Mouse (Mus musculus) E14TG2a.4 (cell line): ENCODE data around the gene Gadd45a.

Experiments used
- H3K27me3 ChIP-seq: 2 replicates; pipeline ENCODE4 v1.6.1; 2014; ENCODE audit warnings: low read length, control low read depth; ENCODE audit not compliant: insufficient read depth
- H3K36me3 ChIP-seq: 2 replicates; pipeline ENCODE4 v1.6.1; 2014; ENCODE audit warnings: low read length, control low read depth; ENCODE audit not compliant: insufficient read depth
- H3K4me1 ChIP-seq: replicated peaks from 2 replicates; pipeline ENCODE4 v1.6.1; 2014; ENCODE audit warnings: low read depth, low read length, control low read depth
- H3K4me3 ChIP-seq: replicated peaks from 2 replicates; pipeline ENCODE4 v1.5.1; 2014; ENCODE audit warnings: mild to moderate bottlenecking, low read length
- H3K9me3 ChIP-seq: 2 replicates; pipeline ENCODE4 v1.6.1; 2014; ENCODE audit warnings: low read length, control low read depth
- CTCF ChIP-seq: conservative IDR thresholded peaks from 2 replicates; pipeline ENCODE4 v1.5.1; 2014; ENCODE audit warnings: low read length
- NANOG ChIP-seq: IDR thresholded peaks from 2 replicates; pipeline ENCODE4 v1.6.1; 2014; ENCODE audit warnings: borderline replicate concordance, low read length, mixed read lengths
- POU5F1 ChIP-seq: IDR thresholded peaks from 2 replicates; pipeline ENCODE4 v1.6.1; 2014; ENCODE audit warnings: low read length, borderline replicate concordance

Gadd45a gene

DNA sequence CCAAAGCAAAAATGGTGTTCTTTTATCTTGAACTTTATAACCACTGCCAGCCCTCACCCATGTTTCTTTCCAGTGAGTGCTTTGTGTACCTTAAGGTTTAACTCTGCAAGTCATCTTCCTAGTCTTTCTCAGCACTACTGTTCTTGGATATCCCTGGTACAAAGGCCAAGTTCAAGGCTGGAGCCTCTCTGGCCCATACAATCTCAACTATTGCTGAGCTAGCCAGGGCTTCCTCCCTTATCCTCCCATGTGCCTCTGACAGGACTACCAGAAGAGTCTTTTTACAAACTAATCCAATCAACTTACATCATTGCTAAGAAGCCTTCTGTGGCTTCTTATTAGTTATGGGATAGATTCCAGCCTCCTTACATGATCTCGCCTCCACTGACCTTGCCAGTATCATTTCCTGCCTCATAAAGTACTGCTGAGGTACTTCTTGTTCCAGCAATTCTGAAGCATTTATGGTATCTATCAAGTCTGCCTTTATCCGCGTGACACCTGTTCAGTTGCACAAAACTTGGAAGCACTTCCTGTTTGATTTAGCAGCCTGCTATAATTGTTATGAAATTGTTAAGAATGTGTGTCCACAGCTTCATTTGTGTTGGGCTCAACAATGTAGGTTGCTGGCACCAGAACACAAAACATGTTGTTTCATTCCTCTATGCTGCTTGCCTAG, 19.8 kb upstream of the Gadd45a start:
- Histone ChIP-seq H3K36me3 (no peaks in the 10 kb centered on the region), H3K9me3 (no peaks in the 10 kb centered on the region), H3K4me3 (no peak overlapping the region), H3K4me1 (peaks cover 7% of the 10 kb centered on the region), H3K27me3 (no peaks in the 10 kb centered on the region)
- TF ChIP-seq POU5F1 (no peak), CTCF (no peak), NANOG (no peak)

DNA sequence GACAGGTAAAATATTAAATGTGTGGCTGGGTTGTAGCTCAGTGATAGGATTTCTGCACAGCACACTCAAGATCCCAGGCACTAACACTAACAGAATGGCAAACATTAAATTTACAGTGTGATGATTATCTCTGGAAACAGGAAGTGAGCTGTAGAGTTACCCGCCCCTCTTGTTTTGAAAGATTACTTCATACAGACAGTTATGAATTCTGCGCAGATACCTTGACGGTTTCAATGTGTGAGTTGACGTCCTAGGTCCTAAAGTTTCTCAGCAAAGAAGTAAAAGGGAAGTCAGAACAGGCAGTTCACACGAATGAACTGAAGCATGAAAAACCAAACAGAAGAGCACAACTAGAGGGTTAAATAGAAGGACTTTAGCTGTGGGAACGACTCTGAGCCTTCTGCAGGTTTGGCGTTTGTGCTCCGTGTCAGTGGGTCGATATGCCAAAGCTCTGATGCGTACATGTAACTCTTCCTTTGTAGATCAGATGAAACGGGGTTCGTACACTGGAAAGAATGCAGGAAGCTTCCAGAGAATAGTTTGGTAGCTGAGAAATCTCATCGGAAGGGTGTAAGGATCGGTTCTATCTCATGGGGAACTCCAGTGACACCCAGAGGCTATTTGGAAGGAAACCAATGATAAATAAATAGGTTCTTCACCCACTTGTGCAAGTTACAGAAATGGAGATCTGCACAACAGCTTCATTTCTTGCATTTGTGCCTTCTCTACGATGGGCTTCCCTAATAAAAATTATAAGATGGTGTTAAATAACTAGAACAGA, 19.0 kb upstream of the Gadd45a start:
- no peaks in the 10 kb centered on the region for H3K36me3 ChIP-seq
- H3K4me1 ChIP-seq = peaks cover 7% of the 10 kb centered on the region
- H3K9me3 ChIP-seq = no peaks in the 10 kb centered on the region
- no peak overlapping the region for H3K4me3 ChIP-seq
- no peak for TF ChIP-seq POU5F1
- TF ChIP-seq NANOG = no peak
- no peak for TF ChIP-seq CTCF
- no peaks in the 10 kb centered on the region for H3K27me3 ChIP-seq

DNA sequence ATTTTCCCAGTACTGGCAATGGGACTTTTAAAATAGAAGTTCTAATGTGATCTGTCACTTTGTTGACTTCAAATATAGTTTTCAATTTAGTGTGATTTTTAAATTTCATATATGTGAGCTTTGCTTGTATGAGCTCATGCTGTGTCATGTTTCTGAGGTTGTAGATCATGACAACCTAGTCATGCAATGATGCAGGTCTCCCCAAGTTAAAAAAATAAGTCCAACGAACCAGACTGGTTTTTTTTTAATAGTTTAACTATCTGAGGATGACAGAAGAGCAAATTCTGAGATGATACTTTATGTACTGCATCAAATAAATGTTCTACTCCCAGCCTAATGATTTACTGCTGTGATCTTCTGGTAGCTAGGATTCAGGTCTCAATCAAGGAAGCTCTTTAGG, 12.8 kb upstream of the Gadd45a start:
- TF ChIP-seq POU5F1 = no peak
- no peak for TF ChIP-seq CTCF
- TF ChIP-seq NANOG = no peak
- Histone ChIP-seq H3K27me3 (no peaks in the 10 kb centered on the region), H3K4me1 (peaks cover 4% of the 10 kb centered on the region; the same call in 1 of the 2 replicates), H3K9me3 (no peaks in the 10 kb centered on the region), H3K4me3 (no peak overlapping the region), H3K36me3 (no peaks in the 10 kb centered on the region)

DNA sequence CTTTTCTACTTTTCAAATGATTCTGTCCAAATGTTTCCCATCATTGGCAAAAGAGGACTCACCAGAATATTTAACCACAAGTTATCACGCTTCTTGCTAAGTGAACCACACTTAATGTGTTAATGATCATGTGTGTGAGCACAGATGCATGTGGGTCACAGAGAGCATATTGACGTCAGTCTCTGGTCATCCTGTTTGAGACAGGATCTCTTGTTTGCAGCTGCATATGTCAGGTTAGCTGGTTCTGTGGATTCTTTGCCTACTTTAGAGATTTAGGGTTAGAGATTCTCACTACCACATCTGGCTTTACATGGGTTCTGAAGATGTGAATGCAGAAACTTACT, 12.4 kb upstream of the Gadd45a start:
- no peak for TF ChIP-seq POU5F1
- TF ChIP-seq NANOG = no peak
- no peaks in the 10 kb centered on the region for H3K27me3 ChIP-seq
- peaks cover 4% of the 10 kb centered on the region; the same call in 1 of the 2 replicates for H3K4me1 ChIP-seq
- no peaks in the 10 kb centered on the region for H3K9me3 ChIP-seq
- no peak overlapping the region for H3K4me3 ChIP-seq
- H3K36me3 ChIP-seq = no peaks in the 10 kb centered on the region

DNA sequence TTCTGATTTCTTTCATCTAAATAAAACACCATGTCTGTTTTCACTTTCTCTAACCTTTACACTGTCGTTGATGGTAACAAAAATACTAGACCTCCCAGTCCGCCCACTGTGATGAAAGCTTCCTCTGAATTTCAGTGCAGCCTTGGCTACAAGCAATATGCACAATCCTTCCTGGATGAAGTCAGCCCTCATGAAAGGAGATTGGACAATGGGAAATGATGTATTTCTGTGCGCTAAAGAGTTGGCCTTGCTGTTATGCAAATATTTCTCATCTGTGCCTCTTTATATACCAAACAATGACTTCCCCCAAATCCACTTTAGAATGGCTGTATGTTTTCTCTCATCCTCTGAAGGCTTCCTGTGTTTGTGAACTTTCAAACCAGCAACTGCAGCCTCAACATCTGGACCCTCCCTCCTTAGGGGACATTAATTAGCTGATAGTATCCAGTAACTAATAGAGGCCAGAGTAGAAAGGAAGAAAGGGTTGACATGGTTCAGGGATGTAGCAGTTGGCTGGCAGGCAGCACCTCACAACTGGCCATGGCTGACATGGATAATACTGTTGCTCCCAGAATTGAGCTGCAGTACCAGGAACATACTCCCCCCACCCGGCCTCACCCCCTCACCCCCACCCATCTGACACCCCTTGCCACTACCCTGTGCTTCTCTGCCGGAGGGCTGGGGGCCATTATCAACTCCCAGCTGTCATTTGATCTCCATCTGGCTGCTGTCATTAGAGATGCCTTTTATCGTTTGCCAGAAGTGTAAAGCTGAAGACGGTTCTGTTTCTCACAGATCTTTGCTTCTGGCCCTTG, 11.8 kb upstream of the Gadd45a start:
- Histone ChIP-seq H3K9me3 (no peaks in the 10 kb centered on the region), H3K36me3 (no peaks in the 10 kb centered on the region), H3K27me3 (no peaks in the 10 kb centered on the region), H3K4me3 (no peak overlapping the region), H3K4me1 (peaks cover 4% of the 10 kb centered on the region; the same call in 1 of the 2 replicates)
- no peak for TF ChIP-seq NANOG
- TF ChIP-seq POU5F1 = no peak
- no peak for TF ChIP-seq CTCF

DNA sequence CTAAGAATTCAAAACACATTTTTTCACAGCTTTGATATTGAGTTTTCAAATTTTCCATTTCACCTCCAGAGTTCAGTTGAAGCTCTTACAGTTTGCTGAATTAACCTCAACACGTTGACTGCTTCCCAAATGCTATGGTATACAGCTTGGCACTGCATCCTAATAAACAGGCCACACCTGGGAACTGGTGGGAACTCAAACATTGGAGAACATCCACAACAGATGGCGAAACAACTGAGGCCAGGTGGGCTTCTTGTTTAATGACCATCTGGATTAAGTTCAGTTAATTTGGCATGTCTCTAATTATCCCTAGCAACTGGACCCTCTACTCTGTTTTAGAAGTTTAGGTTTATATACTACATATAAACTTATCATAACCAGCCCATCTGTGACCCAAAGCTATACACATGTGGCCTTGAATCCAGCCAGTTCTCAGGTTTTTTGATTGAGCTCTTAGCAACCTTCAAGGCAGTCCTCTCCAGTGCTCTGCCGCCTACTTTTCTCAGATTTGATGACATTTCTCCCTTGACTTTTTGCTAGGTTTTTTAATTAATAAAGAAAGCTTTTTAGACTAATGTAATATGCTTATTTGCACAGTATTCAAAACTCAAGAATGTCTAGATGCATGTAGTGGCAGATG, 10.9 kb upstream of the Gadd45a start:
- TF ChIP-seq NANOG (no peak), POU5F1 (no peak), CTCF (no peak)
- Histone ChIP-seq H3K9me3 (no peaks in the 10 kb centered on the region), H3K36me3 (no peaks in the 10 kb centered on the region), H3K27me3 (no peaks in the 10 kb centered on the region), H3K4me3 (no peak overlapping the region), H3K4me1 (peaks cover 4% of the 10 kb centered on the region; the same call in 1 of the 2 replicates)

DNA sequence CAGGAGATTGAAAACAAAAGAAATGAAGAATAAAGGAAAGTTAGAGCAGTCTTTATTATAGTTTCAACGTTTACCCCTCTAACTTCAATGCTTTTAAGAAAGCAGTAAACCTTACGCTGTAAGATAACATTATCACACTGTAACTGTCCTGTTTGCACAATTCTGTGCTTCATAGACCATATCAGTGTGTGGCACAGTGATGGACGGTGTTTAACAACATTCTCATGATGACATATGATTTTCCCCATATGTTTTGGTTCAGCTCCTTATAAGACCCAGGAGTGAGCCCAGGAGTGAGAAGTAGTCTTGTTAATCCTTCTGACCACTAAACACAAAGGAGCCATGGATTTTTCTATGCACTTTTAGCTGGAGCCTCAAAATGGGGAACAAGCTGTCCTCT, 9.7 kb upstream of the Gadd45a start:
- Histone ChIP-seq H3K27me3 (no peaks in the 10 kb centered on the region), H3K4me3 (no peak overlapping the region), H3K9me3 (no peaks in the 10 kb centered on the region), H3K4me1 (peaks cover 4% of the 10 kb centered on the region; the same call in 1 of the 2 replicates), H3K36me3 (no peaks in the 10 kb centered on the region)
- TF ChIP-seq NANOG (no peak), CTCF (no peak), POU5F1 (no peak)

DNA sequence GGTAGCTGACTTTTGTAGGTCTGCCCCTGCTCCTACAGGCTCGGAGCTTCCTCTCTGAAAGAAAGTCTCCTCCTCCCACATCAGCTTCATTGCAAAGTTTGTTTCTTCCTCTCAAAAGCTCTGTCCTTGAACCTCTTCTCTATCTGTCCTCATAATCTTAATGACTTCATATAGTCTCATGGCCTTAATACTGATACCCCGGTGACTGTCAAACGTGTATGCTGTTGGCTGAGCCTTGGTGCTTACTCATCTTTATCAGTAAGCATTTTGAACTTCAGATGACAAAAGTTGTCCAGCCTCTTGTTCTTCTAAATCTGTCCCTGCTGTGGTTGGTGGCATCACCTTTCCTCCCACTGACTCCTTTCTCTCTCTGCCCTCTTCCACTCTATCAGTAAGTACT, 8.2 kb upstream of the Gadd45a start:
- Histone ChIP-seq H3K9me3 (no peaks in the 10 kb centered on the region), H3K36me3 (no peaks in the 10 kb centered on the region), H3K4me1 (peaks cover 10% of the 10 kb centered on the region; the same call in 1 of the 2 replicates), H3K4me3 (no peak overlapping the region), H3K27me3 (no peaks in the 10 kb centered on the region)
- TF ChIP-seq CTCF (no peak), POU5F1 (no peak), NANOG (no peak)
